Mouse (Mus musculus) kidney, embryonic 14.5 days (tissue): ENCODE data around the gene Tprgl. TPM values are rescaled to one million over a fixed set of nuclear protein-coding genes. Genes with fewer than 3 reads are reported as not detected.

Source experiments
- ATAC-seq: fragments of 200-750 bp; cut with Nextera tagmentation; 2 replicates; pipeline ENCODE4 v1.8.0; 2017; ENCODE audit warnings: moderate number of reproducible peaks, mild to moderate bottlenecking, moderate TSS enrichment, moderate library complexity; ENCODE audit not compliant: low FRiP score, low TSS enrichment
- H3K27ac ChIP-seq: fragments of 300-500 bp; sonication (generic); 2 replicates; pipeline ENCODE4 v1.5.1; 2014; ENCODE audit warnings: low read depth, mild to moderate bottlenecking, low read length, moderate library complexity, mixed read lengths
- H3K27me3 ChIP-seq: fragments of 300-500 bp; sonication (generic); 2 replicates; pipeline ENCODE4 v1.6.1; 2014; ENCODE audit warnings: mild to moderate bottlenecking, low read length; ENCODE audit not compliant: control insufficient read depth, insufficient read depth
- H3K36me3 ChIP-seq: fragments of 300-500 bp; sonication (generic); 2 replicates; pipeline ENCODE4 v1.6.1; 2014; ENCODE audit warnings: low read length, mixed read lengths; ENCODE audit not compliant: control insufficient read depth, insufficient read depth
- H3K4me1 ChIP-seq: fragments of 300-500 bp; sonication (generic); 2 replicates; pipeline ENCODE4 v1.6.1; 2014; ENCODE audit warnings: low read length, mixed read lengths; ENCODE audit not compliant: control insufficient read depth, insufficient read depth
- H3K4me2 ChIP-seq: fragments of 300-500 bp; sonication (generic); replicated peaks from 2 replicates; pipeline ENCODE4 v1.6.1; 2014; ENCODE audit warnings: low read depth, mild to moderate bottlenecking, low read length
- H3K4me3 ChIP-seq: fragments of 300-500 bp; sonication (generic); 2 replicates; pipeline ENCODE4 v1.5.1; 2014; ENCODE audit warnings: mild to moderate bottlenecking, low read length
- H3K9ac ChIP-seq: fragments of 300-500 bp; sonication (generic); 2 replicates; pipeline ENCODE4 v1.6.1; 2014; ENCODE audit warnings: low read depth, mild to moderate bottlenecking, low read length, moderate library complexity
- H3K9me3 ChIP-seq: fragments of 300-500 bp; sonication (generic); 2 replicates; pipeline ENCODE4 v1.6.1; 2016; ENCODE audit warnings: low read length; ENCODE audit not compliant: control insufficient read depth
- WGBS: fragments of 180-500 bp; shearing (Covaris S2); extraction: QIAGEN DNeasy Blood & Tissue Kit; methylation state at CpG from one replicate; pipeline ENCODE4 v1.1.7; 2014; 5-methylcytosine and 5-hydroxymethylcytosine counted together
- polyA plus RNA-seq: library from polyadenylated mRNA; unstranded; fragments of >200 nt; fragmentation: Nextera tagmentation; extraction: Ambion mirVana; gene quantifications from 2 replicates; pipeline ENCODE4 v1.2.1, GENCODE M21; 2014

The Tprgl gene
- polyA plus RNA-seq, 1 experiment from 2014 or later: 124 TPM

GRCm38 (mm10) chr4:154146342-154146741 is 14.1 kb downstream of the Tprgl start:
- Histone ChIP-seq H3K9me3 (no peaks in the 10 kb centered on the region), H3K27ac (no peak overlapping the region), H3K4me2 (no peak overlapping the region), H3K4me1 (0 out of 2 replicates have a peak, but pooled peaks cover 8% of the 10 kb centered on the region), H3K36me3 (peaks cover 33% of the 10 kb centered on the region; the same call in 1 of the 2 replicates), H3K4me3 (no peak overlapping the region), H3K9ac (no peak overlapping the region), H3K27me3 (peaks cover 6% of the 10 kb centered on the region)
- no peak for ATAC-seq
- WGBS: 85% methylated on average over 10 of the region's 10 CpGs

GRCm38 (mm10) chr4:154144712-154145111 is 15.8 kb downstream of the Tprgl start:
- Histone ChIP-seq H3K4me3 (no peak overlapping the region), H3K27me3 (peaks cover 23% of the 10 kb centered on the region), H3K36me3 (peaks cover 23% of the 10 kb centered on the region; the same call in 1 of the 2 replicates), H3K27ac (no peak overlapping the region), H3K4me1 (peaks cover 14% of the 10 kb centered on the region), H3K9ac (no peak overlapping the region), H3K4me2 (no peak overlapping the region), H3K9me3 (no peaks in the 10 kb centered on the region)
- no peak for ATAC-seq
- 75% methylated on average over 3 of the region's 3 CpGs for WGBS

GRCm38 (mm10) chr4:154142211-154143040 is 18.0 kb downstream of the Tprgl start, which contains the start of gene Wrap73:
Wrap73 (plus strand) TSS chr4:154142372.
- peak within 1 kb of the TSS; percentile 82 for H3K9ac ChIP-seq
- H3K4me2 ChIP-seq: peak within 1 kb of the TSS; percentile 89
- H3K36me3 ChIP-seq: peaks cover 13% of the 10 kb centered on the region; the same call in 1 of the 2 replicates
- H3K9me3 ChIP-seq: no peaks in the 10 kb centered on the region
- ATAC-seq: peak; percentile 89
- peak within 1 kb of the TSS; percentile 82 for H3K4me3 ChIP-seq
- H3K4me1 ChIP-seq: peaks cover 19% of the 10 kb centered on the region
- WGBS: 2% methylated on average over 48 of the region's 49 CpGs
- H3K27me3 ChIP-seq: peaks cover 45% of the 10 kb centered on the region
- peak within 1 kb of the TSS; percentile 89 for H3K27ac ChIP-seq

- H3K27me3 ChIP-seq: peaks cover 47% of the 10 kb centered on the region
- peaks cover 19% of the 10 kb centered on the region for H3K4me1 ChIP-seq
- H3K9ac ChIP-seq: no peak overlapping the region
- peak overlapping the region; percentile 91 for H3K4me2 ChIP-seq
- H3K27ac ChIP-seq: no peak overlapping the region
- peaks cover 2% of the 10 kb centered on the region; the same call in 1 of the 2 replicates for H3K36me3 ChIP-seq
- no peaks in the 10 kb centered on the region for H3K9me3 ChIP-seq
- peak overlapping the region; percentile 82; the same call in 1 of the 2 replicates for H3K4me3 ChIP-seq
- no peak for ATAC-seq
- WGBS: 2% methylated on average over 42 of the region's 42 CpGs
Observed at GRCm38 (mm10) chr4:154141009-154141867, 19.2 kb downstream of the Tprgl start.

GRCm38 (mm10) chr4:154140213-154141008 is 20.1 kb downstream of the Tprgl start:
- no peak overlapping the region for H3K27ac ChIP-seq
- 1% methylated on average over 40 of the region's 46 CpGs for WGBS
- H3K4me3 ChIP-seq: peak overlapping the region; percentile 50
- no peaks in the 10 kb centered on the region for H3K36me3 ChIP-seq
- peak; percentile 8; the same call in 1 of the 2 replicates for ATAC-seq
- peaks cover 48% of the 10 kb centered on the region for H3K27me3 ChIP-seq
- no peaks in the 10 kb centered on the region for H3K9me3 ChIP-seq
- H3K9ac ChIP-seq: peak overlapping the region; percentile 58
- H3K4me1 ChIP-seq: peaks cover 19% of the 10 kb centered on the region
- peak overlapping the region; percentile 91 for H3K4me2 ChIP-seq

GRCm38 (mm10) chr4:154140182-154140212 is 20.5 kb downstream of the Tprgl start, which contains the start of gene Trp73:
Trp73 (minus strand) TSS chr4:154140208.
- WGBS: no CpG with 5 or more reads among the region's 4 CpGs
- Histone ChIP-seq H3K27me3 (peaks cover 50% of the 10 kb centered on the region), H3K27ac (no peak within 1 kb of the TSS)

GRCm38 (mm10) chr4:154139671-154140181 is 20.7 kb downstream of the Tprgl start:
- H3K4me1 ChIP-seq: peaks cover 19% of the 10 kb centered on the region
- H3K4me2 ChIP-seq: peak overlapping the region; percentile 91
- no peak overlapping the region for H3K27ac ChIP-seq
- H3K9me3 ChIP-seq: no peaks in the 10 kb centered on the region
- WGBS: under 1% methylated on average over 43 of the region's 59 CpGs
- peaks cover 50% of the 10 kb centered on the region for H3K27me3 ChIP-seq
- H3K9ac ChIP-seq: peak overlapping the region; percentile 58
- peak; percentile 39 for ATAC-seq
- H3K4me3 ChIP-seq: peak overlapping the region; percentile 50
- no peaks in the 10 kb centered on the region for H3K36me3 ChIP-seq

More at GRCm38 (mm10) chr4:154140182-154140212, 20.5 kb downstream of the Tprgl start, which contains the start of gene Trp73:
- peak within 1 kb of the TSS; percentile 58 for H3K9ac ChIP-seq
- H3K9me3 ChIP-seq: no peaks in the 10 kb centered on the region
- peaks cover 19% of the 10 kb centered on the region for H3K4me1 ChIP-seq
- ATAC-seq: no peak
- no peaks in the 10 kb centered on the region for H3K36me3 ChIP-seq
- H3K4me2 ChIP-seq: peak within 1 kb of the TSS; percentile 91
- H3K4me3 ChIP-seq: peak within 1 kb of the TSS; percentile 50

- Histone ChIP-seq H3K36me3 (no peaks in the 10 kb centered on the region), H3K27ac (no peak overlapping the region), H3K9me3 (no peaks in the 10 kb centered on the region), H3K4me1 (peaks cover 18% of the 10 kb centered on the region), H3K4me3 (no peak overlapping the region), H3K9ac (no peak overlapping the region), H3K27me3 (peaks cover 50% of the 10 kb centered on the region), H3K4me2 (no peak overlapping the region)
- 65% methylated on average over 5 of the region's 5 CpGs for WGBS
- ATAC-seq: no peak
Observed at GRCm38 (mm10) chr4:154137139-154137538, 23.3 kb downstream of the Tprgl start.
